Mouse (Mus musculus) heart, embryonic 10.5 days (tissue): ENCODE data around the gene Crygs. TPM values are rescaled to one million over a fixed set of nuclear protein-coding genes. Genes with fewer than 3 reads are reported as not detected.

Source experiments
- DNase-seq: peaks from one replicate; pipeline ENCODE4 v3.0.0-alpha.2; 2017; ENCODE audit warnings: low spot score
- H3K27ac ChIP-seq: fragments of 300-500 bp; sonication (generic); 2 replicates; pipeline ENCODE4 v1.5.1; 2016; ENCODE audit warnings: mild to moderate bottlenecking
- H3K27me3 ChIP-seq: fragments of 300-500 bp; sonication (generic); 2 replicates; pipeline ENCODE4 v1.6.1; 2016; ENCODE audit warnings: mild to moderate bottlenecking; ENCODE audit not compliant: poor library complexity, insufficient read depth, severe bottlenecking
- H3K36me3 ChIP-seq: fragments of 300-500 bp; sonication (generic); 2 replicates; pipeline ENCODE4 v1.6.1; 2016; ENCODE audit warnings: mild to moderate bottlenecking, moderate library complexity
- H3K4me1 ChIP-seq: fragments of 300-500 bp; sonication (generic); 2 replicates; pipeline ENCODE4 v1.6.1; 2016; ENCODE audit warnings: mild to moderate bottlenecking
- H3K4me3 ChIP-seq: fragments of 300-500 bp; sonication (generic); 2 replicates; pipeline ENCODE4 v1.5.1; 2016; ENCODE audit warnings: mild to moderate bottlenecking, moderate library complexity
- H3K9me3 ChIP-seq: fragments of 300-500 bp; sonication (generic); 2 replicates; pipeline ENCODE4 v1.6.1; 2016; ENCODE audit warnings: mild to moderate bottlenecking, moderate library complexity
- WGBS: fragments of 180-500 bp; shearing (Covaris S2); methylation state at CpG from one replicate; pipeline ENCODE4 v1.1.7; 2016; 5-methylcytosine and 5-hydroxymethylcytosine counted together
- polyA plus RNA-seq: library from polyadenylated mRNA; unstranded; fragments of >200 nt; fragmentation: Nextera tagmentation; extraction: Ambion mirVana; gene quantifications from 2 replicates; pipeline ENCODE4 v1.2.1, GENCODE M21; 2016

Crygs gene
- polyA plus RNA-seq, 1 experiment from 2014 or later = 0.15 TPM

DNA sequence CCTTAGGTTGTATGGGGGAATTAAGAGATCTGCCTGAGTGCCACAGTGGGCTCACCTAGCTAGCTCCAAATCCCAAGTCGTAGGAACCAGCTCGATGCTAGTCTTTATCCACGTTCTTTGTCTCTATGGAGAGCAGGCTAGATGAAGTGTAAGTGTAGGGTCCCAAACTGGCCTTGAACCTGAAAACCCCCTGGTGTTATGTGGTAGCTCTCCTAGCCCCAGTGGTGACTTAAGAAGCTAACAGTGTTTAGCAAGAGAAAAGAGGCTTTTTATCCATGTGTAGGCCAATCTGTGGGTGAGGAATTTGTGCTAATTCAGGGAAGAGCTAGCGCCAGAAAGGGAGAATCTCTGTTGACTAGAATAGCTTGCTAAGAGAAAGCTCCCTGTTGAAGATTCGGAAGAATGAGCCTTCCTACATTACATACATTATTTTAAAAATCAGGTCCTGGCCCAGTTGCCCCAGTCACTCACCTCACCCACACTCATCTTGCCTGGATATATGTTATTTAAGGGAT, 35.8 kb downstream of the Crygs start:
- H3K4me3 ChIP-seq = no peak overlapping the region
- no peaks in the 10 kb centered on the region for H3K27me3 ChIP-seq
- peaks cover 9% of the 10 kb centered on the region for H3K4me1 ChIP-seq
- H3K9me3 ChIP-seq = no peaks in the 10 kb centered on the region
- no peak overlapping the region for H3K27ac ChIP-seq
- H3K36me3 ChIP-seq = no peaks in the 10 kb centered on the region
- DNase-seq = no peak
- 68% methylated on average over 5 of the region's 5 CpGs for WGBS

GRCm38 (mm10) chr16:22768661-22769060, 42.7 kb downstream of the Crygs start:
- Histone ChIP-seq H3K36me3 (no peaks in the 10 kb centered on the region), H3K4me3 (no peak overlapping the region), H3K4me1 (peaks cover 13% of the 10 kb centered on the region), H3K27ac (no peak overlapping the region), H3K27me3 (no peaks in the 10 kb centered on the region), H3K9me3 (no peaks in the 10 kb centered on the region)
- DNase-seq = no peak
- 83% methylated on average over 8 of the region's 8 CpGs for WGBS

GRCm38 (mm10) chr16:22767405-22767804, 44.0 kb downstream of the Crygs start:
- 0 out of 2 replicates have a peak, but pooled peaks cover 7% of the 10 kb centered on the region for H3K4me1 ChIP-seq
- no peak overlapping the region for H3K4me3 ChIP-seq
- H3K9me3 ChIP-seq = no peaks in the 10 kb centered on the region
- no peaks in the 10 kb centered on the region for H3K27me3 ChIP-seq
- no peaks in the 10 kb centered on the region for H3K36me3 ChIP-seq
- H3K27ac ChIP-seq = no peak overlapping the region
- DNase-seq = no peak
- 84% methylated on average over 3 of the region's 3 CpGs for WGBS

- Histone ChIP-seq H3K4me1 (0 out of 2 replicates have a peak, but pooled peaks cover 7% of the 10 kb centered on the region), H3K27me3 (no peaks in the 10 kb centered on the region), H3K4me3 (no peak overlapping the region), H3K9me3 (no peaks in the 10 kb centered on the region), H3K27ac (no peak overlapping the region), H3K36me3 (no peaks in the 10 kb centered on the region)
- 65% methylated on average over 16 of the region's 16 CpGs for WGBS
- no peak for DNase-seq
These were observed 44.6 kb downstream of the Crygs start for GRCm38 (mm10) chr16:22766738-22767211.

GRCm38 (mm10) chr16:22765531-22765930, 45.8 kb downstream of the Crygs start:
- Histone ChIP-seq H3K27ac (no peak overlapping the region), H3K27me3 (no peaks in the 10 kb centered on the region), H3K9me3 (no peaks in the 10 kb centered on the region), H3K4me3 (no peak overlapping the region), H3K36me3 (no peaks in the 10 kb centered on the region), H3K4me1 (0 out of 2 replicates have a peak, but pooled peaks cover 7% of the 10 kb centered on the region)
- WGBS = 82% methylated on average over 7 of the region's 7 CpGs
- no peak for DNase-seq

Other genes with a start within 250 kb of the Crygs start
- 0.31 and 0.49 TPM in 2 replicates for gene Dgkg, start 154.4 kb downstream of the Crygs start, polyA plus RNA-seq
- gene Tbccd1, start 46.1 kb upstream of the Crygs start, polyA plus RNA-seq = 24.1 and 26.1 TPM in 2 replicates
- 140 and 150 TPM in 2 replicates for gene Dnajb11, start 46.3 kb upstream of the Crygs start, polyA plus RNA-seq
- 0.73 TPM in 1 of 2 replicates, not detected in the other for gene Ahsg, start 79.7 kb upstream of the Crygs start, polyA plus RNA-seq
- 0.12 TPM in 1 of 2 replicates, not detected in the other for gene Fetub, start 106.8 kb upstream of the Crygs start, polyA plus RNA-seq
- gene Hrg, start 139.5 kb upstream of the Crygs start, polyA plus RNA-seq = 0.08 TPM in 1 of 2 replicates, not detected in the other
- 0.13 TPM in 1 of 2 replicates, not detected in the other for gene Kng2, start 217.9 kb upstream of the Crygs start, polyA plus RNA-seq
- 0.20 and 5.1 TPM in 2 replicates for gene Kng1, start 246.3 kb upstream of the Crygs start, polyA plus RNA-seq